Mouse (Mus musculus) stomach, embryonic 14.5 days (tissue): Measurements from ENCODE around the gene Recql. TPM values are rescaled to one million over a fixed set of nuclear protein-coding genes. Genes with fewer than 3 reads are reported as not detected.

Source experiments
- ATAC-seq: fragments of 200-750 bp; cut with Nextera tagmentation; 2 replicates; pipeline ENCODE4 v1.8.0; 2017; ENCODE audit warnings: low read depth, moderate TSS enrichment; ENCODE audit not compliant: insufficient number of reproducible peaks, insufficient read depth, low FRiP score
- H3K27ac ChIP-seq: fragments of 300-500 bp; sonication (generic); 2 replicates; pipeline ENCODE4 v1.5.1; 2014; ENCODE audit warnings: mild to moderate bottlenecking, low read length, moderate library complexity, mixed read lengths
- H3K27me3 ChIP-seq: fragments of 300-500 bp; sonication (generic); 2 replicates; pipeline ENCODE4 v1.6.1; 2014; ENCODE audit warnings: low read length, control low read depth, mixed read lengths; ENCODE audit not compliant: control insufficient read depth, insufficient read depth
- H3K36me3 ChIP-seq: fragments of 300-500 bp; sonication (generic); 2 replicates; pipeline ENCODE4 v1.6.1; 2014; ENCODE audit warnings: mild to moderate bottlenecking, control low read depth, low read length, moderate library complexity, mixed read lengths; ENCODE audit not compliant: control insufficient read depth, insufficient read depth
- H3K4me1 ChIP-seq: fragments of 300-500 bp; sonication (generic); 2 replicates; pipeline ENCODE4 v1.6.1; 2014; ENCODE audit warnings: low read length, control low read depth, mixed read lengths; ENCODE audit not compliant: control insufficient read depth, insufficient read depth
- H3K4me2 ChIP-seq: fragments of 300-500 bp; sonication (generic); replicated peaks from 2 replicates; pipeline ENCODE4 v1.6.1; 2014; ENCODE audit warnings: low read depth, low read length, control low read depth
- H3K4me3 ChIP-seq: fragments of 300-500 bp; sonication (generic); 2 replicates; pipeline ENCODE4 v1.5.1; 2014; ENCODE audit warnings: low read depth, low read length, control low read depth
- H3K9ac ChIP-seq: fragments of 300-500 bp; sonication (generic); replicated peaks from 2 replicates; pipeline ENCODE4 v1.6.1; 2014; ENCODE audit warnings: low read depth, mild to moderate bottlenecking, control low read depth, low read length, moderate library complexity, mixed read lengths
- H3K9me3 ChIP-seq: fragments of 300-500 bp; sonication (generic); 2 replicates; pipeline ENCODE4 v1.6.1; 2016; ENCODE audit warnings: low read depth, low read length, control low read depth; ENCODE audit not compliant: control insufficient read depth
- WGBS: fragments of 180-500 bp; shearing (Covaris S2); extraction: QIAGEN DNeasy Blood & Tissue Kit; methylation state at CpG from one replicate; pipeline ENCODE4 v1.1.7; 2014; 5-methylcytosine and 5-hydroxymethylcytosine counted together
- polyA plus RNA-seq: library from polyadenylated mRNA; unstranded; fragments of >200 nt; fragmentation: Nextera tagmentation; extraction: Ambion mirVana; gene quantifications from 2 replicates; pipeline ENCODE4 v1.2.1, GENCODE M21; 2014

Recql gene
- polyA plus RNA-seq, 1 experiment from 2014 or later: 25.7 TPM

DNA sequence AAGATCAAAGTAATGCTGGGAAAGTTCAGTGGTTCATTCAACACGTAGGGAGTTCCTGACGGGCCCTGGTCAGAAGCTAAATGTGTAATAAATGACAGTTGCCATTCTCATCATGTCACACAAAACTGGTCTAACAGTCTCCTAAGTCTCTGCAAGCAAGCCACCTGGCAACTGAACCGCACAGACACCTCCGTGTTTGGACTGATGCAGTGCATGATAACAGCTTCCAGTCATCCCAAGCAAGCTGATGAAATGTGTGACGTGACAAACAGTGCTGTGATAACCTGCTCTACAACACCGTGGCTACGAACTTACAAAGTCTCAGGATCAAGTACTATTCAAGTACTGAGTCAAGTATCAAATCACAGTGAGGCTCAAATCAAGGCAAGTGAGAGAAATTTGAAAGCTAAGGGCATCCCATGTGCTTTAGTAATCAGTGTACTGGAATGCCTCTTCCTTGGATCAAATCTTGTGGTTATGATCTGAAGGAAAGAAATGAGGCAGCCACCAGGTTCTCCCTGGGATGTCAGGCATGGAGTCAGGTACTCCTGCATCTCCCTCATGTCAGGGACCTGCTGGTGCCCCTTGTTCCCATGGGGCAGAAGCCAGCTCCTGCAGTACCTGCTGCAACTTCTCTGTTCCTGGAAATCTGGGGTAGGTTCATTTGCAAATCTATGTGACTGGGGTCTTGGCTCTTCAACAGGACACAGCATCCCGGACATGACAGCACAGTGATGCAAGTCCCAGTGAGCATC, 8.1 kb downstream of the Recql start:
- Histone ChIP-seq H3K4me1 (no peaks in the 10 kb centered on the region), H3K4me3 (no peak overlapping the region), H3K4me2 (no peak overlapping the region), H3K27ac (no peak overlapping the region), H3K9ac (no peak overlapping the region), H3K27me3 (no peaks in the 10 kb centered on the region), H3K9me3 (no peaks in the 10 kb centered on the region), H3K36me3 (no peaks in the 10 kb centered on the region; the same call in 1 of the 2 replicates)
- WGBS: 82% methylated on average over 8 of the region's 8 CpGs
- no peak for ATAC-seq

DNA sequence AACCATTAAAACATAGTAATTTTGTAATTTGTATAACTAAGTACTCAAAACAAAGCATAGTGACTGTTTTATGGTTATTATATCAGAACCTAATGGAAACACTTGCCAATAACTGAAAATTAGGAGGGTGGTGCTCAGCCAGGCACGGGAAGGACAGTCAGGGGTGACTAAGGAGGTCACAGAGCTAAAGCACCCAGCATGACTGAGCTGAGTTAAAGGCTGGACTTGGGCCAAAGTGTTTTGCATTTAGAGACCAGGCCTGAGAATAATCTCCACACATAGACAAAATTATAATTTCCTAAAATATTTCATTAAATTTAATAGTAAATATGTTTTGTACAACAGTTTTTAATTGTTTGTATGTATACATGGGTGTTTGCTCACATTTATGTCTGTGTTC, 9.8 kb downstream of the Recql start:
- Histone ChIP-seq H3K9me3 (no peaks in the 10 kb centered on the region), H3K27ac (no peak overlapping the region), H3K27me3 (no peaks in the 10 kb centered on the region), H3K9ac (no peak overlapping the region), H3K4me2 (no peak overlapping the region), H3K4me1 (no peaks in the 10 kb centered on the region), H3K4me3 (no peak overlapping the region), H3K36me3 (peaks cover 4% of the 10 kb centered on the region)
- ATAC-seq: no peak
- 69% methylated on average over 1 of the region's 1 CpGs for WGBS

DNA sequence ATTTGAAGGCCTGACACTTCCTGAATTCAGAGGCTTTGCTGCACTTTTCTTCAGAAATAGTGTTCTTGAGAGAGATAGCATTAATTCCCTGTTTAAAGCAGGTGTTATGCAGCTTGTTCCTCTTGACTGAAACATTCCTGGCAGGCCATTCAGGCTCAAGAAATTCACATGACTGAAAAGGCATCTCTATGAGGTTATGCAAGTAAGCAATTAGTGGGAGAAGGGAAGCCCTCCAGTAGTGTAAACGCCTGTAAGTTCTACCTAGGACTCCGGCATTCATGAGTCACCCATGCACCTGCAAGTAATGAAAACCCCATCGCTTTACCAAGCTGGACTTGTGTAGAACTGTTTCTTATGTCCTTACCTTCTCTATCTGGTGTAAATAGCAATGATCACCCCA, 17.3 kb downstream of the Recql start:
- Histone ChIP-seq H3K9ac (no peak overlapping the region), H3K4me2 (no peak overlapping the region), H3K27me3 (no peaks in the 10 kb centered on the region), H3K27ac (no peak overlapping the region), H3K4me3 (no peak overlapping the region), H3K36me3 (peaks cover 17% of the 10 kb centered on the region), H3K9me3 (no peaks in the 10 kb centered on the region), H3K4me1 (no peaks in the 10 kb centered on the region)
- ATAC-seq: no peak
- WGBS: 89% methylated on average over 3 of the region's 3 CpGs

DNA sequence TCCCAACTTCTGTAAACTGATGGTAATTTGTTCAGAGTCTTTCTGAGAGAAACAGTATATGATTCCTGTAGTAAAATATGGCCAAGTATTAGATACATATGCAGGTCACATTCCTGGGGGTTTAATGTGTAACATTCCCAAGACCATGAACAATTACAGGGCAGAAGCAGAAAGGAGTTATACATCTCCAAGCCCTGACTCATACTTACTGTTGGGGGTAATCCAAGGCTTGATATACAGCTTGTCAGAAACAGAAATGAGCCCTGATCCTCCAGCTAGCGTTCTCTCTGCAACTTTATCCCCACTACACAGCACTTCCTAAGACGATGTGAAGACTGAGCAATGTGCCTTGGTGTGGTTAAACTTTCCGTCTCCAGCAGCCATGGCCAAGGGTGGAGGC, 19.3 kb downstream of the Recql start:
- Histone ChIP-seq H3K4me1 (no peaks in the 10 kb centered on the region), H3K36me3 (peaks cover 27% of the 10 kb centered on the region), H3K4me2 (no peak overlapping the region), H3K9me3 (no peaks in the 10 kb centered on the region), H3K9ac (no peak overlapping the region), H3K4me3 (no peak overlapping the region), H3K27ac (no peak overlapping the region), H3K27me3 (no peaks in the 10 kb centered on the region)
- WGBS: 81% methylated on average over 3 of the region's 3 CpGs
- ATAC-seq: no peak

DNA sequence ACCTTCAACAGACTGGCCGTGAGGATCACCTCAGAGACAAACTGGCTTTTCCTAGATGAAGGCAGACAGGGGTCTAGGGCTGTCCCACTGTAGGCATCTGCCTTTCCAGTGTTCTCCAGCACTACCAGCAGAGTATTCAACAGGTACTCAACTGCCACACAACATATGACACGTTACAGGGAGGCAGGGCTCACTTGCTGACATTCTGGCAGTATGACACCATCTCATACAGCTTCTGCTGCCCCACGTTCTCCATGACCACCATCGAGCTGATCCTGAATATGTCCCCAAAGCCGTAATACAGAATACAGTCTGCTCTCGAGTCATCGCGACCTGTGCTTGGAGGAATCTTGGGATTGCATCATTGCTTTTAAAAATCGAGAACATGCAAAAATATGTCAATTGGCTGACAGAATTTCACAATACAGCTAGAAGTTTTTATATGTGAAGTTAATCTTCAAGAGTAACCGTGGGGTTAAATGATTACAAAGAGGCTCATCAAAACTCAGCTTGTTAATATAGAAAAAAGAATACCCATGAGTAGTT, 20.3 kb downstream of the Recql start:
- no peak for ATAC-seq
- Histone ChIP-seq H3K4me3 (no peak overlapping the region), H3K9me3 (no peaks in the 10 kb centered on the region), H3K36me3 (peaks cover 27% of the 10 kb centered on the region), H3K4me2 (no peak overlapping the region), H3K27me3 (no peaks in the 10 kb centered on the region), H3K4me1 (no peaks in the 10 kb centered on the region), H3K9ac (no peak overlapping the region), H3K27ac (no peak overlapping the region)
- 93% methylated on average over 10 of the region's 10 CpGs for WGBS

DNA sequence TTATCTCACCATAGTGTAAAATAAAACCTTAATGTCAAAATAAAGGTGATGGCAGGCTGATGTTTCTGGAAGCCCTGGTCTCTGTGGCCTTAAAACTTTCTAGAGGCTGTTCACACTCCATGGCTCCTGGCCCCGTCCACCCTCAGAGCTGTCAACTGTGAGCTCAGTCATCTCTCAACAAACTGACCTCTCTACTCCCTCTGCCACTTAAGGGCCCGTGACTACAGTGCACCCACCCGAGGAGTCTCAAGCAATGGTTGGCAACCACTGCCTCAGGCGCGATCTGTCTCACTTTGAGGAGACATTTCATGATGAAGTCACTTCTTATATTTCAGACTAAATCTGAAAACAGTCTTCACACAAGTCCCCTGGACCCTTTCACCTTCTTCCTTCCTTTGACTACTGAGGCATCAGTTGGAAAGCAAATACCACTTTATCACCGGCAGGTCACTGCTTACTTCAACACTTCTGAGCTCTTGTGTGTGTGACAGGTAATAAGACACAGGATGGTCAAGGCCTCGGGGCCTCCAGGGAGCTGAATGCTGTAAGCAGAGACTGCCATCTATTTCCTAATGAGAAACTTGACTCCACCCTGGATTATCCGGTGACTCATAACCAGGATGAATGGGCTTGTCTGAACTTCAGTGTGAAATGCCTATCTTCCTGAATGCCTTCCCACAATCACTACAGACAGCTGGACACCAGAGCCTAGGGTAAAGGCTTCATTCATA, 21.0 kb downstream of the Recql start:
- WGBS: 84% methylated on average over 8 of the region's 8 CpGs
- no peak overlapping the region for H3K4me3 ChIP-seq
- H3K4me1 ChIP-seq: no peaks in the 10 kb centered on the region
- H3K9me3 ChIP-seq: no peaks in the 10 kb centered on the region
- H3K27ac ChIP-seq: no peak overlapping the region
- no peak overlapping the region for H3K4me2 ChIP-seq
- no peak for ATAC-seq
- no peaks in the 10 kb centered on the region for H3K27me3 ChIP-seq
- no peak overlapping the region for H3K9ac ChIP-seq
- H3K36me3 ChIP-seq: peaks cover 31% of the 10 kb centered on the region

DNA sequence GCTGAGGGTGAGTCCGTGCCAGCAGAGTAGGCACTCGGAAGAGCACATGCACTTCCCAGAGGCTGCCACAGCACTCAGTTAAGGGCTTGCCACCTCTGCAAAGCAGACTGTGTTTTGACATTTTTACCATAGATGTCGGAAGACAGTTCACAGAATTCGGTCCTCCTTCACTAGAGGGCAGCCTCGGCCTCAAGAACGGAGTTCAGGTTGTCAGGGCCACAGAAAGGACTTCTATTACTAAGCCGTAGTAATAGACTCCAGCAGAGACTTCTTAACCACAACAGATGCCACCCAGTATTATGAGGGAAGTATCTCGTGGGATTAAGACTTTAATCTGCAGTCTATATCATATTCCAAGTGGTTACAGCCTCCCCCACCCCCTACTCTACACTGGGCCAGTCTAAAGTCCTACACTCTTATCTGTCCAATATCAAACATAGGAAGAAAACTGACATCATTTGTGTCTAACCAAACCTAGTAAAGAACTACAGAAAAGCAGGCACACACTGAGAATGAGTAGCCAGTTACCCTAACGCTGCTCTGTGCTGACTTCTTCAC, 23.8 kb downstream of the Recql start:
- no peaks in the 10 kb centered on the region for H3K9me3 ChIP-seq
- no peak overlapping the region for H3K4me2 ChIP-seq
- H3K27ac ChIP-seq: no peak overlapping the region
- H3K4me3 ChIP-seq: no peak overlapping the region
- no peaks in the 10 kb centered on the region for H3K27me3 ChIP-seq
- peaks cover 36% of the 10 kb centered on the region for H3K36me3 ChIP-seq
- no peak for ATAC-seq
- H3K4me1 ChIP-seq: no peaks in the 10 kb centered on the region
- 68% methylated on average over 9 of the region's 9 CpGs for WGBS
- no peak overlapping the region for H3K9ac ChIP-seq

DNA sequence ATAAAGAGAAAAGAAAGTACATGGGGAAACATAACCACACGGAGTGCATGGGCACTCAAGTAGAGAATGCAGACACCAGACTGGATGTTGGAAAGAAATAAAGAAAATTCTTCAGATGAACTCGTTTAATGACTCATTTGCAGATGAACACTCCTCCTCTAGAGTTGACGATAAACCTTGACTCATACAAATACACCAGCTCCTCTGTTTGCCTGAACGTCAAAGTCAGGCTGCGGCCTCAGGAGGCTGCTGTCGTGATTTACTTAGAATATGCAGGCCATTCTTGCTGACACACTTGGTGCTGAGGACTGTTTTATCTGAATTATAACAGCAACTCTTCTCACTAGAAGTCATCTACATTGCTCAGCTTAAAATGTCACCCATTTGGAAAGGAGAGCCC, 24.9 kb downstream of the Recql start:
- Histone ChIP-seq H3K9ac (no peak overlapping the region), H3K27ac (no peak overlapping the region), H3K4me2 (no peak overlapping the region), H3K36me3 (peaks cover 34% of the 10 kb centered on the region), H3K27me3 (no peaks in the 10 kb centered on the region), H3K4me3 (no peak overlapping the region), H3K9me3 (no peaks in the 10 kb centered on the region), H3K4me1 (no peaks in the 10 kb centered on the region)
- WGBS: 92% methylated on average over 6 of the region's 6 CpGs
- ATAC-seq: no peak
